In the genomic region with DNA sequence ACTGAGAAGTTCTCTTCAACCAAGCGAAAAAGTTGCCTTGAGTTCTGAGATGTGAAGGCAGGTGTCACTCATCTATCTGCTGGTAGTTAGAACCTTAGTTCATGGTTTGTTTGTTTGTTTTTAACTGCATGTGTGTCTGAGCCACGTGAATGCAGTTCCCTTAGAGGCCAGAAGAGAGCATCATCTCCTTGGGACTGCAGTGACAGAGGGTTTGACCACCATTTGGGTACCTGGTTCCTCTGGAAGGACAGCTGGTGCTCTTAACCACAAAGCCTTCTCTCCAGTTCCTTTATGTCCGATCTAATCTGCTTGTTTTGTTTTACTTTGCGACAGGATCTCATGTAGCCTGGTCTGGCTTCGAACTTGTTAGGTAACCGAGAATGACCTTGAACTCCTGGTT, we compare ENCODE assay signal across 37 mouse cellular contexts. TPM values are rescaled to one million over a fixed set of nuclear protein-coding genes. Genes with fewer than 3 reads are reported as not detected.
A peak's percentile ranks its signal among the peaks of the same experiment; 100 is the strongest.
DNase-seq lines count a peak whose midpoint lies in the region; ATAC-seq and TF ChIP-seq lines count a peak whose summit lies in the region.
"Had no signal": no experiment of that assay in that cellular context is flagged by ENCODE, and none has a peak within 500 bp of the region (broad histone marks: within the 10 kb centered on the region; RNA-seq: fewer than 3 reads in every experiment).

No protein-coding gene starts in this region.

- WGBS in liver, postnatal 0 days (ENCODE audit: insufficient replicate concordance) = 75% methylated on average over 6 of the region's 6 CpGs
- WGBS in liver, embryonic 12.5 days (ENCODE audit: insufficient replicate concordance) = 67% methylated on average over 6 of the region's 6 CpGs

- TF ChIP-seq POLR2A in CH12.LX (IDR thresholded peaks at IDR 0.05; ENCODE audit: low read depth, low read length) (no peak), MEL (IDR thresholded peaks at IDR 0.05; ENCODE audit: control insufficient read depth in 1 of 2, insufficient read depth in 1 of 2, low read depth in 1 of 2, low read length in 2 of 2, poor library complexity in 1 of 2) (no peak)

- H3K9ac ChIP-seq in liver, postnatal 0 days (replicated peaks) = no peak overlapping the region
- H3K9ac ChIP-seq in liver, embryonic 12.5 days = no peak overlapping the region
- H3K9ac ChIP-seq in CH12.LX (ENCODE audit: insufficient read depth, low read depth) (no peak overlapping the region), MEL (ENCODE audit: control insufficient read depth, low read depth, low read length, poor library complexity, severe bottlenecking) (no peak overlapping the region)
- H3K9ac ChIP-seq: forebrain, embryonic 15.5 days; heart, embryonic 13.5 days; hindbrain, embryonic 15.5 days; midbrain, embryonic 12.5 days; neural tube, embryonic 12.5 days had no signal

- ATAC-seq in liver, postnatal 0 days = no peak
- ATAC-seq in liver, embryonic 12.5 days = no peak
- peak; percentile 39; the same call in 1 of the 2 replicates for ATAC-seq in megakaryocyte progenitor cell, adult 5-6 weeks (replicated peaks; ENCODE audit: poor library complexity)
- ATAC-seq: forebrain, embryonic 15.5 days; inflammation-experienced regulatory T-cells, adult 6 months had no signal

- dilution Hi-C loops in CH12.LX (cut with MboI; ENCODE audit: extremely low pct_ligation_motif_present, extremely low pct_unique_long_range_greater_than_20kb, low sequenced_read_pairs) = no loop called here

- H3K79me2 ChIP-seq in CH12.LX (replicated peaks; ENCODE audit: control insufficient read depth, extremely low read depth, insufficient read depth, poor library complexity, severe bottlenecking) (no peaks in the 10 kb centered on the region), MEL (ENCODE audit: control insufficient read depth, insufficient read depth, low read length, poor library complexity) (no peaks in the 10 kb centered on the region)

- no peaks in the 10 kb centered on the region for H3K27me3 ChIP-seq in liver, postnatal 0 days (ENCODE audit: insufficient read depth, low read length)
- H3K27me3 ChIP-seq in liver, embryonic 12.5 days (replicated peaks) = peaks cover 7% of the 10 kb centered on the region; the same call in 1 of the 2 replicates
- no peaks in the 10 kb centered on the region for H3K27me3 ChIP-seq in CH12.LX (replicated peaks)
- no peaks in the 10 kb centered on the region for H3K27me3 ChIP-seq in MEL (ENCODE audit: control insufficient read depth in 1 of 2, insufficient read depth in 2 of 2, low read length in 2 of 2)
- H3K27me3 ChIP-seq: forebrain, embryonic 15.5 days; heart, embryonic 13.5 days; hindbrain, embryonic 15.5 days; midbrain, embryonic 12.5 days; neural tube, embryonic 12.5 days had no signal

- H3K4me1 ChIP-seq in liver, postnatal 0 days (ENCODE audit: insufficient read depth) = 0 out of 2 replicates have a peak, but pooled peaks cover 3% of the 10 kb centered on the region
- no peaks in the 10 kb centered on the region for H3K4me1 ChIP-seq in liver, embryonic 12.5 days
- H3K4me1 ChIP-seq in CH12.LX (ENCODE audit: control insufficient read depth in 1 of 2, insufficient read depth in 2 of 2) (peaks cover 0 to 6% of the 10 kb centered on the region in 2 experiments; a peak in 1 of 4 replicates), MEL (ENCODE audit: control insufficient read depth in 1 of 2, insufficient read depth in 2 of 2, low read length in 2 of 2) (no peaks in the 10 kb centered on the region)
- H3K4me1 ChIP-seq: forebrain, embryonic 10.5 days; forebrain, embryonic 15.5 days; heart, embryonic 13.5 days; hindbrain, embryonic 10.5 days; hindbrain, embryonic 15.5 days; midbrain, embryonic 12.5 days; neural tube, embryonic 12.5 days had no signal

- TF ChIP-seq EP300 in liver, postnatal 0 days (IDR thresholded peaks at IDR 0.05; ENCODE audit: low read depth) = no peak
- TF ChIP-seq EP300 in CH12.LX (IDR thresholded peaks at IDR 0.05; ENCODE audit: low read length) (no peak), MEL (IDR thresholded peaks at IDR 0.05; ENCODE audit: low read depth in 1 of 2, low read length in 2 of 2) (no peak)

- peak; percentile 57 for TF ChIP-seq CTCF in liver, postnatal 0 days (IDR thresholded peaks at IDR 0.05; ENCODE audit: low read depth)
- peak in 1 of 2 experiments; percentile 28; a peak in 2 of 4 replicates for TF ChIP-seq CTCF in CH12.LX (conservative IDR thresholded peaks at IDR 0.05 in 1 of 2, IDR thresholded peaks at IDR 0.05 in 1 of 2; ENCODE audit: low read depth in 2 of 2, low read length in 2 of 2)
- peak in 2 of 3 experiments; percentile 25 to 35; a peak in 2 of 6 replicates for TF ChIP-seq CTCF in MEL (IDR thresholded peaks at IDR 0.05 in 2 of 3, conservative IDR thresholded peaks at IDR 0.05 in 1 of 3; ENCODE audit: control insufficient read depth in 1 of 3, insufficient read depth in 1 of 3, low read depth in 2 of 3, low read length in 3 of 3, poor library complexity in 1 of 3, severe bottlenecking in 1 of 3)

- TF ChIP-seq RAD21 in CH12.LX (IDR thresholded peaks at IDR 0.05; ENCODE audit: low read depth, low read length) = no peak; the same call in 1 of the 2 replicates
- peak; percentile 35 for TF ChIP-seq RAD21 in MEL (IDR thresholded peaks at IDR 0.05; ENCODE audit: low read depth, low read length)

- H3K27ac ChIP-seq in liver, postnatal 0 days (ENCODE audit: low read depth) = no peak overlapping the region
- no peak overlapping the region for H3K27ac ChIP-seq in liver, embryonic 12.5 days
- H3K27ac ChIP-seq in CH12.LX (ENCODE audit: insufficient read depth, low read depth) (no peak overlapping the region), MEL (ENCODE audit: control insufficient read depth, low read depth, low read length) (no peak overlapping the region)
- H3K27ac ChIP-seq: forebrain, embryonic 10.5 days; forebrain, embryonic 15.5 days; gastrocnemius, adult 2 months; heart, embryonic 13.5 days; hindbrain, embryonic 10.5 days; hindbrain, embryonic 15.5 days; kidney, postnatal 0 days; midbrain, embryonic 12.5 days; neural tube, embryonic 12.5 days had no signal

- no peaks in the 10 kb centered on the region for H3K9me3 ChIP-seq in liver, postnatal 0 days (ENCODE audit: low read length)
- H3K9me3 ChIP-seq in liver, embryonic 12.5 days (replicated peaks) = no peaks in the 10 kb centered on the region
- no peaks in the 10 kb centered on the region for H3K9me3 ChIP-seq in CH12.LX (replicated peaks; ENCODE audit: low read length)
- no peaks in the 10 kb centered on the region for H3K9me3 ChIP-seq in MEL (replicated peaks; ENCODE audit: insufficient read depth, low read length)
- H3K9me3 ChIP-seq: forebrain, embryonic 10.5 days; forebrain, embryonic 15.5 days; hindbrain, embryonic 10.5 days; hindbrain, embryonic 15.5 days; midbrain, embryonic 12.5 days; neural tube, embryonic 12.5 days had no signal

- DNase-seq in liver, postnatal 0 days = no peak
- no peak for DNase-seq in CH12.LX (ENCODE audit: extremely low read depth)
- DNase-seq in MEL (ENCODE audit: low read depth, low spot score) = peak; percentile 23
- no peak for DNase-seq in cerebellum, postnatal 14 days
- no peak for DNase-seq in adrenal gland, postnatal 36 days
- DNase-seq in ovary, adult 18-20 months (ENCODE audit: low spot score) = no peak
- DNase-seq: adrenal gland, postnatal 10 days; cerebellum, adult 11-12 months; cerebellum, postnatal 10 days; gastrocnemius, adult 2 months; gastrocnemius, postnatal 36 days; heart, postnatal 10 days; kidney, adult 2 months; kidney, postnatal 4 days; left cerebral cortex, postnatal 4 days; lung, adult 18-20 months; right cerebral cortex, postnatal 4 days had no signal

- H3K4me3 ChIP-seq in liver, postnatal 0 days (ENCODE audit: low read depth, low read length) = no peak overlapping the region
- no peak overlapping the region for H3K4me3 ChIP-seq in liver, embryonic 12.5 days
- H3K4me3 ChIP-seq in CH12.LX (replicated peaks in 1 of 3; ENCODE audit: low read depth in 2 of 3, low read length in 2 of 3, poor library complexity in 1 of 3) (no peak overlapping the region), MEL (ENCODE audit: control insufficient read depth in 1 of 2, insufficient read depth in 1 of 2, low read depth in 2 of 2, low read length in 2 of 2) (no peak overlapping the region)
- H3K4me3 ChIP-seq: forebrain, embryonic 10.5 days; forebrain, embryonic 15.5 days; gastrocnemius, adult 2 months; heart, embryonic 13.5 days; hindbrain, embryonic 10.5 days; hindbrain, embryonic 15.5 days; megakaryocyte, embryonic 14.5 days; midbrain, embryonic 12.5 days; myocyte; neural tube, embryonic 12.5 days had no signal

- in situ Hi-C loops in CH12.LX (cut with MboI; ENCODE audit: low pct_ligation_motif_present, low pct_unique_long_range_greater_than_20kb, low sequenced_read_pairs) = no loop called here

- no peaks in the 10 kb centered on the region for H3K36me3 ChIP-seq in liver, postnatal 0 days (replicated peaks; ENCODE audit: insufficient read depth, low read length)
- H3K36me3 ChIP-seq in liver, embryonic 12.5 days = no peaks in the 10 kb centered on the region
- no peaks in the 10 kb centered on the region for H3K36me3 ChIP-seq in CH12.LX (replicated peaks in 1 of 2; ENCODE audit: control insufficient read depth in 1 of 2, insufficient read depth in 1 of 2, low read length in 1 of 2)
- peaks cover 0 to 4% of the 10 kb centered on the region in 2 experiments; a peak in 2 of 4 replicates for H3K36me3 ChIP-seq in MEL (ENCODE audit: control insufficient read depth in 1 of 2, insufficient read depth in 2 of 2, low read length in 2 of 2)
- H3K36me3 ChIP-seq: forebrain, embryonic 10.5 days; forebrain, embryonic 15.5 days; heart, embryonic 13.5 days; hindbrain, embryonic 10.5 days; hindbrain, embryonic 15.5 days; midbrain, embryonic 12.5 days; neural tube, embryonic 12.5 days had no signal

- H3K4me2 ChIP-seq in liver, postnatal 0 days (ENCODE audit: low read depth, low read length) = no peak overlapping the region
- H3K4me2 ChIP-seq in liver, embryonic 12.5 days = no peak overlapping the region
- no peak overlapping the region for H3K4me2 ChIP-seq in CH12.LX (ENCODE audit: insufficient read depth, low read depth, poor library complexity, severe bottlenecking)
- H3K4me2 ChIP-seq: forebrain, embryonic 15.5 days; heart, embryonic 13.5 days; hindbrain, embryonic 15.5 days; midbrain, embryonic 12.5 days; neural tube, embryonic 12.5 days had no signal

RNA-seq across cellular contexts. Expression of a gene that starts 21.6 kb away (rescaled TPM):
- 0.59 and 1.8 TPM in 2 replicates for polyA plus RNA-seq in liver, postnatal 0 days (2015; fragmentation: Nextera tagmentation; extraction: Ambion mirVana)
- not detected in 2 replicates for polyA plus RNA-seq in liver, embryonic 12.5 days (2016; fragmentation: Nextera tagmentation; extraction: Ambion mirVana)
- total RNA-seq in CH12.LX (2012; rRNA removed) (not detected in 2 replicates), CH12.LX (2014; rRNA removed) (not detected in 2 replicates), MEL (2012; rRNA removed) (57.1 and 89.3 TPM in 2 replicates)
- polyA plus RNA-seq in CH12.LX (2012; ENCODE audit: insufficient read length, low read depth) (not detected in 2 replicates), MEL (2012; ENCODE audit: insufficient read depth in 1 of 2, insufficient read length in 2 of 2, low read depth in 1 of 2, low replicate concordance in 2 of 2, missing spikeins in 1 of 2) (10 to 100 TPM in 1 of 2 experiments, not detected in 1; 50.4 TPM)
- total RNA-seq in megakaryocyte progenitor cell, adult 5-6 weeks (2015) = 4.4 and 4.7 TPM in 2 replicates
- 1.7 and 4.0 TPM in 2 replicates for total RNA-seq in megakaryocyte progenitor cell, adult 5-6 weeks (2017)
- not detected for total RNA-seq in adrenal gland, postnatal 36 days (2021)
- total RNA-seq: gastrocnemius, adult 2 months; gastrocnemius, postnatal 36 days; heart, adult 8-10 months; heart, postnatal 10 days; layer of hippocampus, adult 8-10 months; layer of hippocampus, postnatal 25 days; left cerebral cortex, postnatal 4 days had no signal
- polyA plus RNA-seq: C2C12; embryonic facial prominence, embryonic 11.5 days; forebrain, embryonic 10.5 days; forebrain, embryonic 15.5 days; heart, embryonic 13.5 days; hindbrain, embryonic 10.5 days; hindbrain, embryonic 15.5 days; kidney, adult 2 months; kidney, postnatal 0 days; limb, embryonic 14.5 days; midbrain, embryonic 12.5 days; midbrain, postnatal 0 days; myocyte; neural tube, embryonic 12.5 days had no signal

RNA-seq across cellular contexts. Expression of a gene that starts 23.3 kb away (rescaled TPM):
- 45.4 and 47.4 TPM in 2 replicates for polyA plus RNA-seq in liver, postnatal 0 days (2015; fragmentation: Nextera tagmentation; extraction: Ambion mirVana)
- 126 and 132 TPM in 2 replicates for polyA plus RNA-seq in liver, embryonic 12.5 days (2016; fragmentation: Nextera tagmentation; extraction: Ambion mirVana)
- total RNA-seq in CH12.LX (2012; rRNA removed) (54.2 and 63.9 TPM in 2 replicates), CH12.LX (2014; rRNA removed) (58.1 and 65.0 TPM in 2 replicates), MEL (2012; rRNA removed) (57.7 and 75.7 TPM in 2 replicates)
- polyA plus RNA-seq in CH12.LX (2012; ENCODE audit: insufficient read length, low read depth) (81.4 and 86.2 TPM in 2 replicates), MEL (2012; ENCODE audit: insufficient read depth in 1 of 2, insufficient read length in 2 of 2, low read depth in 1 of 2, low replicate concordance in 2 of 2, missing spikeins in 1 of 2) (100 to 1,000 TPM; 119 to 298 TPM)
- 76.8 and 89.8 TPM in 2 replicates for total RNA-seq in megakaryocyte progenitor cell, adult 5-6 weeks (2015)
- 67.8 and 84.8 TPM in 2 replicates for total RNA-seq in megakaryocyte progenitor cell, adult 5-6 weeks (2017)
- total RNA-seq in adrenal gland, postnatal 36 days (2021) = 1 to 10 TPM; 5.7 to 6.8 TPM

RNA-seq across cellular contexts. Expression of a gene that starts 25.6 kb away (rescaled TPM):
- 7.6 and 8.1 TPM in 2 replicates for polyA plus RNA-seq in liver, postnatal 0 days (2015; fragmentation: Nextera tagmentation; extraction: Ambion mirVana)
- polyA plus RNA-seq in liver, embryonic 12.5 days (2016; fragmentation: Nextera tagmentation; extraction: Ambion mirVana) = 8.3 and 8.5 TPM in 2 replicates
- total RNA-seq in CH12.LX (2012; rRNA removed) = 15.7 and 19.0 TPM in 2 replicates
- 18.6 and 26.4 TPM in 2 replicates for total RNA-seq in CH12.LX (2014; rRNA removed)
- polyA plus RNA-seq in CH12.LX (2012; ENCODE audit: insufficient read length, low read depth) = 18.3 and 20.5 TPM in 2 replicates
- total RNA-seq in MEL (2012; rRNA removed) = 51.1 and 54.9 TPM in 2 replicates
- 100 to 1,000 TPM in 1 of 2 experiments, 10 to 100 TPM in 1; 79.4 to 101 TPM for polyA plus RNA-seq in MEL (2012; ENCODE audit: insufficient read depth in 1 of 2, insufficient read length in 2 of 2, low read depth in 1 of 2, low replicate concordance in 2 of 2, missing spikeins in 1 of 2)
- total RNA-seq in megakaryocyte progenitor cell, adult 5-6 weeks (2015) = 27.4 and 27.5 TPM in 2 replicates
- total RNA-seq in megakaryocyte progenitor cell, adult 5-6 weeks (2017) = 17.5 and 20.6 TPM in 2 replicates
- total RNA-seq in adrenal gland, postnatal 36 days (2021) = 1 to 10 TPM in 1 of 2 experiments, under 1 TPM in 1; 0.89 to 1.1 TPM

RNA-seq across cellular contexts. Expression of a gene that starts 38.7 kb away (rescaled TPM):
- polyA plus RNA-seq in liver, postnatal 0 days (2015; fragmentation: Nextera tagmentation; extraction: Ambion mirVana) = 20.0 and 24.0 TPM in 2 replicates
- 104 and 107 TPM in 2 replicates for polyA plus RNA-seq in liver, embryonic 12.5 days (2016; fragmentation: Nextera tagmentation; extraction: Ambion mirVana)
- 87.0 and 112 TPM in 2 replicates for total RNA-seq in CH12.LX (2012; rRNA removed)
- total RNA-seq in CH12.LX (2014; rRNA removed) = 84.5 and 91.2 TPM in 2 replicates
- 219 and 241 TPM in 2 replicates for polyA plus RNA-seq in CH12.LX (2012; ENCODE audit: insufficient read length, low read depth)
- 231 and 234 TPM in 2 replicates for total RNA-seq in MEL (2012; rRNA removed)
- polyA plus RNA-seq in MEL (2012; ENCODE audit: insufficient read depth in 1 of 2, insufficient read length in 2 of 2, low read depth in 1 of 2, low replicate concordance in 2 of 2, missing spikeins in 1 of 2) = 100 to 1,000 TPM in 1 of 2 experiments, not detected in 1; 540 TPM
- 93.4 and 103 TPM in 2 replicates for total RNA-seq in megakaryocyte progenitor cell, adult 5-6 weeks (2015)
- total RNA-seq in megakaryocyte progenitor cell, adult 5-6 weeks (2017) = 64.2 and 64.5 TPM in 2 replicates
- 100 to 1,000 TPM; 120 to 126 TPM for total RNA-seq in adrenal gland, postnatal 36 days (2021)

RNA-seq across cellular contexts. Expression of a gene that starts 44.5 kb away (rescaled TPM):
- 0.18 TPM in 1 of 2 replicates, not detected in the other for polyA plus RNA-seq in liver, postnatal 0 days (2015; fragmentation: Nextera tagmentation; extraction: Ambion mirVana)
- 0.88 and 2.1 TPM in 2 replicates for polyA plus RNA-seq in liver, embryonic 12.5 days (2016; fragmentation: Nextera tagmentation; extraction: Ambion mirVana)
- not detected in 2 replicates for total RNA-seq in CH12.LX (2012; rRNA removed)
- total RNA-seq in CH12.LX (2014; rRNA removed) = 0.09 TPM in 1 of 2 replicates, not detected in the other
- polyA plus RNA-seq in CH12.LX (2012; ENCODE audit: insufficient read length, low read depth) = 1.2 TPM in 2 replicates
- total RNA-seq in MEL (2012; rRNA removed) = 0.12 and 0.13 TPM in 2 replicates
- 1 to 10 TPM in 1 of 2 experiments, not detected in 1; 1.4 TPM for polyA plus RNA-seq in MEL (2012; ENCODE audit: insufficient read depth in 1 of 2, insufficient read length in 2 of 2, low read depth in 1 of 2, low replicate concordance in 2 of 2, missing spikeins in 1 of 2)
- 0.74 and 1.1 TPM in 2 replicates for total RNA-seq in megakaryocyte progenitor cell, adult 5-6 weeks (2015)
- 0.44 TPM in 1 of 2 replicates, not detected in the other for total RNA-seq in megakaryocyte progenitor cell, adult 5-6 weeks (2017)
- total RNA-seq in adrenal gland, postnatal 36 days (2021) = 1 to 10 TPM; 1.9 to 2.9 TPM
- polyA plus RNA-seq: myocyte had no signal

Comparison
In these comparisons a context has a peak if more than half of its experiments do, and no peak if none do; other contexts are left out.
1. RNA of a gene that starts 21.6 kb away (total RNA-seq): 57.1 to 89.3 TPM in MEL; 1.7 to 4.7 TPM in megakaryocyte progenitor cell, adult 5-6 weeks, not detected in CH12.LX and not detected in adrenal gland, postnatal 36 days; every median in the first group is over 10 times any median in the second.
2. RNA of a gene that starts 25.6 kb away (total RNA-seq): 51.1 to 54.9 TPM in MEL, 17.5 to 27.5 TPM in megakaryocyte progenitor cell, adult 5-6 weeks and 15.7 to 26.4 TPM in CH12.LX; 0.89 to 1.1 TPM in adrenal gland, postnatal 36 days; every median in the first group is over 4 times any median in the second.